Mouse (Mus musculus) midbrain, embryonic 15.5 days (tissue): ENCODE data around the gene Hoxd4. TPM values are rescaled to one million over a fixed set of nuclear protein-coding genes. Genes with fewer than 3 reads are reported as not detected.

Experiments used
- ATAC-seq: fragments of 200-750 bp; cut with Nextera tagmentation; replicated peaks from 2 replicates; pipeline ENCODE4 v1.8.0; 2017; ENCODE audit warnings: moderate TSS enrichment
- H3K27ac ChIP-seq: fragments of 300-500 bp; sonication (generic); 2 replicates; pipeline ENCODE4 v1.5.1; 2015; ENCODE audit warnings: mild to moderate bottlenecking, inconsistent platforms
- H3K27me3 ChIP-seq: fragments of 300-500 bp; sonication (generic); replicated peaks from 2 replicates; pipeline ENCODE4 v1.6.1; 2015; ENCODE audit warnings: inconsistent platforms
- H3K36me3 ChIP-seq: fragments of 300-500 bp; sonication (generic); replicated peaks from 2 replicates; pipeline ENCODE4 v1.6.1; 2015; ENCODE audit warnings: inconsistent platforms
- H3K4me1 ChIP-seq: fragments of 300-500 bp; sonication (generic); 2 replicates; pipeline ENCODE4 v1.6.1; 2015; ENCODE audit warnings: inconsistent platforms
- H3K4me2 ChIP-seq: fragments of 300-500 bp; sonication (generic); 2 replicates; pipeline ENCODE4 v1.6.1; 2015; ENCODE audit warnings: inconsistent platforms, mild to moderate bottlenecking, moderate library complexity
- H3K4me3 ChIP-seq: fragments of 300-500 bp; sonication (generic); 2 replicates; pipeline ENCODE4 v1.5.1; 2015; ENCODE audit warnings: mild to moderate bottlenecking, inconsistent platforms
- H3K9ac ChIP-seq: fragments of 300-500 bp; sonication (generic); 2 replicates; pipeline ENCODE4 v1.6.1; 2015; ENCODE audit warnings: mild to moderate bottlenecking, inconsistent platforms
- H3K9me3 ChIP-seq: fragments of 300-500 bp; sonication (generic); 2 replicates; pipeline ENCODE4 v1.6.1; 2016; ENCODE audit warnings: inconsistent platforms
- WGBS: fragments of 180-500 bp; shearing (Covaris S2); methylation state at CpG from one replicate; pipeline ENCODE4 v1.1.7; 2015; ENCODE audit warnings: mixed read lengths; 5-methylcytosine and 5-hydroxymethylcytosine counted together
- polyA plus RNA-seq: library from polyadenylated mRNA; unstranded; fragments of >200 nt; fragmentation: Nextera tagmentation; extraction: Ambion mirVana; gene quantifications from 2 replicates; pipeline ENCODE4 v1.2.1, GENCODE M21; 2015

Hoxd4 gene
- polyA plus RNA-seq, 1 experiment from 2014 or later = not detected

- H3K4me1 ChIP-seq = no peaks in the 10 kb centered on the region
- H3K36me3 ChIP-seq = no peaks in the 10 kb centered on the region
- 9% methylated on average over 8 of the region's 8 CpGs for WGBS
- ATAC-seq = no peak
- no peaks in the 10 kb centered on the region for H3K9me3 ChIP-seq
- H3K27me3 ChIP-seq = peaks cover 88% of the 10 kb centered on the region
- no peak overlapping the region for H3K4me3 ChIP-seq
- no peak overlapping the region for H3K27ac ChIP-seq
- no peak overlapping the region for H3K9ac ChIP-seq
- no peak overlapping the region for H3K4me2 ChIP-seq
Observed at GRCm38 (mm10) chr2:74690338-74690716, 21.4 kb upstream of the Hoxd4 start.

DNA sequence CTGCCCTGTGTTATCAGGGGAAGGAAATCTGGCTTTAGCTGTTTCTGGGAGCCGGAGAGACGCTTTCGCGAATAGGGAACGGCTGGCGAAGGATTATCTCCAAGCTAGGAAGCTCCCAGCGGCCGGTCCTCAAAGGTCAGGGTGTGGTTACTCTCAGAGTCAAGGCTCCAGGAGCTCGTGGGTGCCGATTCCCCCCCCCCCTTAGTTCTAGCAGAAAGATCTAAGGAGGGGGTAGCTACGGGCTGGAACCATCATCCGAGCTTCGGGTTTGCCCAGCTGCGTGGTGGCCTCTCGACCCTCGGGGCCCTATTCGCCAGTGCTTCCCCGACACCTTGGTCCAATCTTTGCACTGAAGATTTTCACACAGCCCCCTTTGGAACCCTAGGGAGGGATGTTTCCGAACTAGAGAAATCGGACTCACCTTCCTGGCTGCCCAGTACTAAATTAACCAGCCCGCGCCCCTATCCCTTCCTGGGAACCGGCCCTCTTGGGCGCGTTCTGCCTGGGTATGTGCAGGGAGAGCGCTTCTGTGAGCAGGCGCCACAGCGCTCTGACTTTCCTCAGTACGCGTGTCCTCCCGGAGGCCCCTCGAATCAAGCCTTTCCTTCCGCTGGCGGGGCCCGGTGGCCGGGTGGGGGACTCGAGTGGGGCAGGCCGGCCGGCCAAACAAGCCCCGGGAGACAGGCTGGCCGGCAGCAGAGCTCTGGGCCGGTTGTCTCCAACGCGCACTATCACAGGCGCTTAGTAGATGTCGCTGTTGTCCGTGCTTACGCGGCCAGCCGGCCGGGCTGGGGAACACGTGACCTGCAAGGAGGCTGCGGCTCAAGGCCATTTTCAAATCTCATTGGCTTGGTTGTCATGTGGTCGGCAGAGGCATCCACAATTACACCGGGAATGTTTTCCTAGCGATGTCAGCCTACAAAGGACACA, 20.4 kb upstream of the Hoxd4 start, which contains the start of gene Hoxd10:
Gene Hoxd10 (plus strand): TSS at position 903 of the 930 bp plus-strand sequence.
- WGBS = 1% methylated on average over 56 of the region's 56 CpGs

DNA sequence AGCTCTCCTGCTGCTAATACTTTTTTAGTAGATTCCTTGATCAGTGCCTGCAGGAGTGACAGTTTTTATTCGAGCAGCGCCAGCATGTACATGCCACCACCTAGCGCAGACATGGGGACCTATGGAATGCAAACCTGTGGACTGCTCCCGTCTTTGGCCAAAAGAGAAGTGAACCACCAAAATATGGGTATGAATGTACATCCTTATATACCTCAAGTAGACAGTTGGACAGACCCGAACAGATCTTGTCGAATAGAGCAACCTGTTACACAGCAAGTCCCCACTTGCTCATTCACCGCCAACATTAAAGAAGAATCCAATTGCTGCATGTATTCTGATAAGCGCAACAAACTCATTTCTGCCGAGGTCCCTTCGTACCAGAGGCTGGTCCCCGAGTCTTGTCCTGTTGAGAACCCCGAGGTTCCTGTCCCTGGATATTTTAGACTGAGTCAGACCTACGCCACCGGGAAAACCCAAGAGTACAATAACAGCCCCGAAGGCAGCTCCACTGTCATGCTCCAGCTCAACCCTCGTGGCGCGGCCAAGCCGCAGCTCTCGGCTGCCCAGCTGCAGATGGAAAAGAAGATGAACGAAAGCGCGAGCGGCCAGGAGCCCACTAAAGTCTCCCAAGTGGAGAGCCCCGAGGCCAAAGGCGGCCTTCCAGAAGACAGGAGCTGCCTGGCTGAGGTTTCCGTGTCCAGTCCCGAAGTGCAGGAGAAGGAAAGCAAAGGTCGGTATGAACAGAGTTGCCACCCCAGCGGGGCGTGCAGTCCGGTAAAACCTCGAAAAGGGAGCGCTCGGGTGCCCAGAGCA, 19.5 kb upstream of the Hoxd4 start:
- Histone ChIP-seq H3K4me1 (no peaks in the 10 kb centered on the region), H3K4me3 (no peak overlapping the region), H3K9me3 (no peaks in the 10 kb centered on the region), H3K4me2 (no peak overlapping the region), H3K27ac (no peak overlapping the region), H3K36me3 (no peaks in the 10 kb centered on the region), H3K9ac (no peak overlapping the region), H3K27me3 (peaks cover 93% of the 10 kb centered on the region)
- WGBS = 4% methylated on average over 35 of the region's 35 CpGs
- ATAC-seq = no peak

More for the DNA sequence above, 20.4 kb upstream of the Hoxd4 start, which contains the start of gene Hoxd10:
- Histone ChIP-seq H3K27ac (no peak within 1 kb of the TSS), H3K4me2 (no peak within 1 kb of the TSS), H3K4me1 (no peaks in the 10 kb centered on the region), H3K27me3 (peaks cover 93% of the 10 kb centered on the region), H3K36me3 (no peaks in the 10 kb centered on the region), H3K9ac (no peak within 1 kb of the TSS), H3K9me3 (no peaks in the 10 kb centered on the region), H3K4me3 (no peak within 1 kb of the TSS)
- ATAC-seq = no peak

DNA sequence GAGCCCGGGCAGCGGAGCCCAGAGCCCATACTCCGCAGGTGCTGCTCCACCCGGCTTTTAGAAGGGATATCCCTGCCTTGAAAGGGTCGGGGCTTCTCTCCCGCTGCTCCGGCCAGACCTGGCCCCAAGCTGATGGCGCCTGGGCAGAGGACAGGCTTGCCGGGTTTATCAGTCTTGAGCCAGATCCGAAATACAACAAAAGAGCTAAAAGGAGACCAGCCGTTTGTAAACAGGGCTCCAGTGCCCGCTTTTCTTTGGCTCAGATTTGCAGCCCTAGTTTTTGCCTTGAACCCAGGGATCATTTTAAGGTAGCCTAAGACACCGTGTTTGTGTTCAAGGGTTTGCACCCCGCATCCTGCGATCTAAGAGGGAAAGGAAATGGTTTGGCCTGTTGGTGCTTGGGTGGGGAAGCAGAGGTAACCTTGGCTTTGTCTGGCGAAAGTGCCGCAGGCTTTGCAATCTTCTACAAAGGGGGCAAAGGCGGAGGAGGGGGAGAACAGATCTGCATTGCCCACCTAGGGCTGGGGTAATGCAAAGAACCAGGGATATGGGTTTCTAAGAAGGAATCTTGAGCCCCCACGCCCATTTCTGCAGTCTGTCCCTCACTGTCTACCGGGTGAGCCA, 18.8 kb upstream of the Hoxd4 start:
- ATAC-seq = no peak
- no peak overlapping the region for H3K27ac ChIP-seq
- peaks cover 5% of the 10 kb centered on the region; the same call in 1 of the 2 replicates for H3K4me1 ChIP-seq
- no peak overlapping the region for H3K9ac ChIP-seq
- no peak overlapping the region for H3K4me2 ChIP-seq
- peaks cover 93% of the 10 kb centered on the region for H3K27me3 ChIP-seq
- no peaks in the 10 kb centered on the region for H3K9me3 ChIP-seq
- no peaks in the 10 kb centered on the region for H3K36me3 ChIP-seq
- 2% methylated on average over 20 of the region's 20 CpGs for WGBS
- H3K4me3 ChIP-seq = no peak overlapping the region

- Histone ChIP-seq H3K27ac (no peak overlapping the region), H3K27me3 (peaks cover 90% of the 10 kb centered on the region), H3K9ac (no peak overlapping the region), H3K9me3 (no peaks in the 10 kb centered on the region), H3K4me3 (no peak overlapping the region), H3K4me1 (peaks cover 8% of the 10 kb centered on the region; the same call in 1 of the 2 replicates), H3K4me2 (no peak overlapping the region), H3K36me3 (no peaks in the 10 kb centered on the region)
- 7% methylated on average over 4 of the region's 4 CpGs for WGBS
- no peak for ATAC-seq
Observed at GRCm38 (mm10) chr2:74693432-74693827, 18.3 kb upstream of the Hoxd4 start.

GRCm38 (mm10) chr2:74694066-74694465, 17.7 kb upstream of the Hoxd4 start:
- no peaks in the 10 kb centered on the region for H3K36me3 ChIP-seq
- no peak overlapping the region for H3K4me3 ChIP-seq
- no peaks in the 10 kb centered on the region for H3K9me3 ChIP-seq
- ATAC-seq = no peak
- 2% methylated on average over 16 of the region's 16 CpGs for WGBS
- no peak overlapping the region for H3K27ac ChIP-seq
- H3K9ac ChIP-seq = no peak overlapping the region
- H3K4me1 ChIP-seq = peaks cover 8% of the 10 kb centered on the region; the same call in 1 of the 2 replicates
- no peak overlapping the region for H3K4me2 ChIP-seq
- peaks cover 90% of the 10 kb centered on the region for H3K27me3 ChIP-seq

DNA sequence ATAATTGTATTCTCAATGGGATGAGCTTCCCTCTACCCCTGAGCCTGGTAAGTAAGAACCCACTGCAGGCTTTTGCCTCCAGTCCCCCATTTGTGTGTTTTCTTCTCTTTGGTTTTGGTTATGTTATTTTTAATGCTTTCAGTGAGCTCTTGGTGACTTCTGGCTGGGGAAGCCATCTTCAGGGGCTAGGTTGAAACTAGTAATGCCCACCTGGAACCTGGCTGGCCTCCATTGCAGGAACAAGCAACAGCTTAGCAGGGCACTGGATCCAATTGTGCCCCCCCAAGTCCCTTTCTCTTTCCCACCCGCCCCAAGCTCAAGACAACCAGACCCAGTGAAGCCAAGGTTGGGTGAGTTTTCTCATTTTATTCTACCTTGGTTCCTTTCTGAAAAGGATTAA, 16.3 kb upstream of the Hoxd4 start:
- peaks cover 94% of the 10 kb centered on the region for H3K27me3 ChIP-seq
- H3K36me3 ChIP-seq = no peaks in the 10 kb centered on the region
- H3K4me3 ChIP-seq = no peak overlapping the region
- no peak overlapping the region for H3K9ac ChIP-seq
- no peak overlapping the region for H3K27ac ChIP-seq
- peaks cover 8% of the 10 kb centered on the region; the same call in 1 of the 2 replicates for H3K4me1 ChIP-seq
- no peak overlapping the region for H3K4me2 ChIP-seq
- no peak for ATAC-seq
- H3K9me3 ChIP-seq = no peaks in the 10 kb centered on the region
- 9% methylated on average over 1 of the region's 1 CpGs for WGBS

DNA sequence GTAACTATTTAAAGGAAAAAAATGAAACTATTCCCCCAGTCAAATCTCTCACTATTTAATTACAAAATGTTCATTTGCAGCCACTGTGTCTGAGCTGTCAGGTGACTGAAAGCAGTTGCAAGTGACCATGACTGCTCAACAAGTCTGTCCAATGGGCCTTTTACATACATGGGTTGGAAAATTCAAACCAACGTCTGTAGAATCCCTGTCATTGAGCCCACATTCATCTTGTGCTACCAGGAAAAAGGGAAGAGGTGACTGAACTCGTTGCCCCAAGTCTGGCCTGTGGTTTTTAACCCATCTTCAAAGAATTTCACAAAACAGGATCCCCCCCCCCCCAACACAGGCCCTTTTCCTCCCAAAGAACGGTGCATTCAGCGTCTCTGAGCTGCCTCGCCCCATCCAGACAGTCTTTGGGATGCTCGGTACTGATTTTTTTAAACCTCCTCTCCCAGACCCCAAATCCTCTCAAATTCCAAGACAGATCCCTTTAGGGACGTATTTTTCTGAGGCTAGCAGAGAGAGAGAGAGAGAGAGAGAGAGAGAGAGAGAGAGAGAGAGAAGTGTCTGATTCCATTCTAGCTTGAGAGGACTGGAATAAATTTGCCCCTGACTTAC, 15.8 kb upstream of the Hoxd4 start:
- ATAC-seq = no peak
- peaks cover 97% of the 10 kb centered on the region for H3K27me3 ChIP-seq
- H3K36me3 ChIP-seq = no peaks in the 10 kb centered on the region
- no peak overlapping the region for H3K4me2 ChIP-seq
- WGBS = 2% methylated on average over 7 of the region's 7 CpGs
- H3K27ac ChIP-seq = no peak overlapping the region
- H3K9me3 ChIP-seq = no peaks in the 10 kb centered on the region
- no peak overlapping the region for H3K9ac ChIP-seq
- peaks cover 8% of the 10 kb centered on the region; the same call in 1 of the 2 replicates for H3K4me1 ChIP-seq
- H3K4me3 ChIP-seq = no peak overlapping the region

DNA sequence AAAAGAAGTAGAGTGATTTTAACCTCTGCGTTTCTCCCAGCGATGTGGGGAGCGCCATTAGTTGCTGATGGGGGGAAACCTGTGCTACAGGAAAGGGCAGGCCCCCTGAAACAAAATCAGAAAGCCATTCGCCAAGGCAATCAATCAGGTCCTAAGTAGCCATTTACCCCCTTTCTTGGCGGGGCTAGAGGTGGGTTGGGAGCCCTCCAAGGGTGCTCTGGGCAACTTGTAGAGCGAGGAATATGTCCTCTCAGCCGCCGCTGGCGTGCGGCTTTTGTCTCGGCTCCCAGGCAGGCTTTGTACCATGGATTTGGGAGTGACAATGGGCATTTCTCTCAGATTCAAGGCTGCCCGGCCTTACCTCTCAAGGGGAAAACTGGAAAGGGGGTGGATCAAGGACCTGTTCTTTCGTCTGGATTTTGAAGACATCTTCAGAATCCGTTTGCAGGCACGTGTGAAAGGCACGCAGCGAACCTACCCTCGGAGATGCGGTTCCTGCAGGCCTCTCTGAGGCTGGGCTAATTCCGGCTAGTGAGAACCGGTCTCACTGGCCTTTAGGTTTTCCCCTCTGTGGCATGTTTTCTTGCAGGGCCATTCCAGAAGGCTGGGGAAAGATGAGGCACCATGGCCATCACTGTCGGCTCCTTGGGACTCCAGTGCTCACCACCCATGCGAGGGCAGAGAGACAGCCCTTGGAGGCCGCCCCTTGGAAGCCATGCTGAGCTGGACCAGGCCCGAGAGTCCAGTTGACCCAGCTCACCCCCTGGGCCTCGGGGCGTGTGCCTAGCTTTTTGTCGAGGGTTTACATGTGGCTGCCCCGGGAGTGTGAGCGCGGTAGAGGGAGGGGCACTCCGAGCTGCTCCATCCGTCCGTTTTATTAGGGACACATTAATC, 15.0 kb upstream of the Hoxd4 start:
- Histone ChIP-seq H3K4me3 (no peak overlapping the region), H3K9ac (no peak overlapping the region), H3K36me3 (no peaks in the 10 kb centered on the region), H3K27ac (no peak overlapping the region), H3K4me2 (no peak overlapping the region), H3K27me3 (peaks cover 97% of the 10 kb centered on the region), H3K4me1 (peaks cover 8% of the 10 kb centered on the region; the same call in 1 of the 2 replicates), H3K9me3 (no peaks in the 10 kb centered on the region)
- WGBS = under 1% methylated on average over 34 of the region's 34 CpGs
- ATAC-seq = no peak

- no peaks in the 10 kb centered on the region for H3K36me3 ChIP-seq
- H3K4me3 ChIP-seq = peak within 1 kb of the TSS; percentile 23
- no peak within 1 kb of the TSS for H3K9ac ChIP-seq
- H3K9me3 ChIP-seq = no peaks in the 10 kb centered on the region
- under 1% methylated on average over 43 of the region's 43 CpGs for WGBS
- ATAC-seq = peak; percentile 39; the same call in 1 of the 2 replicates
- peak within 1 kb of the TSS; percentile 40 for H3K4me2 ChIP-seq
- no peak within 1 kb of the TSS for H3K27ac ChIP-seq
- H3K4me1 ChIP-seq = peaks cover 8% of the 10 kb centered on the region; the same call in 1 of the 2 replicates
- H3K27me3 ChIP-seq = peaks cover 93% of the 10 kb centered on the region
Observed at GRCm38 (mm10) chr2:74697567-74698121, 14.1 kb upstream of the Hoxd4 start, which contains the start of gene Hoxd9. Gene Hoxd9, plus strand, starts transcription at chr2:74697727.
